Mouse (Mus musculus): ENCODE results near the gene Opcml. TPM values are rescaled to one million over a fixed set of nuclear protein-coding genes. Genes with fewer than 3 reads are reported as not detected.

Gene Opcml
- total and polyA plus RNA-seq, 3 experiments, result 0.82 TPM; not detected in 2

GRCm38 (mm10) chr9:28578730-28579129 lies 788.2 kb downstream of the Opcml start:
- no peak for TF ChIP-seq CTCF (IDR thresholded peaks at IDR 0.05; ENCODE audit: low read depth, low read length)
- no peak for TF ChIP-seq POLR2AphosphoS5 (IDR thresholded peaks at IDR 0.05; ENCODE audit: insufficient replicate concordance, low read depth, low read length)
- TF ChIP-seq GATA1 (IDR thresholded peaks at IDR 0.05; ENCODE audit: borderline replicate concordance, low read length), result no peak
- TF ChIP-seq GATA2 (IDR thresholded peaks at IDR 0.05; ENCODE audit: borderline replicate concordance, low read depth, low read length), result no peak
- no peak for TF ChIP-seq TAL1 (conservative IDR thresholded peaks at IDR 0.05; ENCODE audit: low read depth, low read length)
- H3K9me3 ChIP-seq (replicated peaks), result no peaks in the 10 kb centered on the region
- H3K27me3 ChIP-seq (ENCODE audit: insufficient read depth, low read length), result no peaks in the 10 kb centered on the region
- H3K4me3 ChIP-seq (ENCODE audit: low read depth, low read length), result no peak overlapping the region
- no peaks in the 10 kb centered on the region for H3K36me3 ChIP-seq (replicated peaks)
- DNase-seq (ENCODE audit: low spot score), result no peak
- H3K4me1 ChIP-seq (ENCODE audit: insufficient read depth, low read depth, low read length), result no peaks in the 10 kb centered on the region
- no peak for ATAC-seq (ENCODE audit: extremely low read depth, insufficient number of reproducible peaks, low FRiP score, poor library complexity, severe bottlenecking)

DNA sequence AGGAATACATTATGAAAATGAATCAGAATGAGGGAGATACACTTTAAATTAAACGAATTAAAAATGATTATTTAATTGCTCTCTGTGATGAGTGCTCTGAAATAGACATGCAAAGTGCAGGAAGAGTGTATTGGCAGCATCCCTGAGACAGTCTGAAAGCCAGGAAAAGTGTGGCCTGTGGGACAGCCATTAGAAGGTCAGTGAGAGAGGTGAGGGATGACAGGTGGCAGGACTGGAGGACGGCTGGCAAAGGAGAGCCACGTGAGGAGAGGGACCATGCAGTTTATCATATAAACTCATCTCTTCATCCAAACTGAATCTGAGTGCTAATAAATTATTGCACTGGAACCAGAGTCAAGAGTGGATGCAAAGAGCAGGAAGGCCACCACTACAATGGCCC lies 796.7 kb downstream of the Opcml start:
- Histone ChIP-seq H3K4me3 (ENCODE audit: low read depth, low read length) (no peak overlapping the region), H3K36me3 (replicated peaks) (no peaks in the 10 kb centered on the region), H3K4me1 (ENCODE audit: insufficient read depth, low read depth, low read length) (no peaks in the 10 kb centered on the region), H3K27me3 (ENCODE audit: insufficient read depth, low read length) (no peaks in the 10 kb centered on the region), H3K9me3 (replicated peaks) (no peaks in the 10 kb centered on the region)
- TF ChIP-seq GATA1 (IDR thresholded peaks at IDR 0.05; ENCODE audit: borderline replicate concordance, low read length) (no peak), TAL1 (conservative IDR thresholded peaks at IDR 0.05; ENCODE audit: low read depth, low read length) (no peak), POLR2AphosphoS5 (IDR thresholded peaks at IDR 0.05; ENCODE audit: insufficient replicate concordance, low read depth, low read length) (no peak), CTCF (IDR thresholded peaks at IDR 0.05; ENCODE audit: low read depth, low read length) (no peak)
- no peak for ATAC-seq (ENCODE audit: extremely low read depth, insufficient number of reproducible peaks, low FRiP score, poor library complexity, severe bottlenecking)
- DNase-seq (ENCODE audit: low spot score), result no peak

DNA sequence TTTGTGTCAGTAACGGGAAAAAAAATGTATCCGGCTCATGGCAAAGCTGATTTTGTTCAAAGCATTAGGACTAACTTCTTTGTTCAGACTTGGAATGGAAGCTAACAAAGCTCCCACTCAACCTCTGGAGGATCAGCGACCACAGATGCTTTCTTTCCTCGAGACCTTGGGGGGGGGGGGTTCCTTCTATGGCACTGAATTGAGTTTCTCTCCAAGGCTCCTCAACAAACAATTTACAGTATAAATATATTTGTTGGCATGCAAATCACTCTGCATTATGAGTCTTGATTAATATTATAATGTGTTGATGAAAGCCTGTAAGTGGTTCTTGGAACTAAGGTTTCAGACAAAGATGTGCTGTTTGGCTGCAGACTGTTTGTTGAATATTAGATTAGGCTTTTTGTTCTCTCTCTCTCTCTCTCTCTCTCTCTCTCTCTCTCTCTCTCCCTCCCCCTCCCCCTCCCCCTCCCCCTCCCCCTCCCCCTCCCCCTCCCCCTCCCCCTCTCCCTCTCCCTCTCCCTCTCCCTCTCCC lies 797.3 kb downstream of the Opcml start:
- H3K27me3 ChIP-seq (ENCODE audit: insufficient read depth, low read length), result no peaks in the 10 kb centered on the region
- no peak for ATAC-seq (ENCODE audit: extremely low read depth, insufficient number of reproducible peaks, low FRiP score, poor library complexity, severe bottlenecking)
- no peaks in the 10 kb centered on the region for H3K4me1 ChIP-seq (ENCODE audit: insufficient read depth, low read depth, low read length)
- no peaks in the 10 kb centered on the region for H3K36me3 ChIP-seq (replicated peaks)
- H3K9me3 ChIP-seq (replicated peaks), result no peaks in the 10 kb centered on the region
- no peak for DNase-seq (ENCODE audit: low spot score)
- TF ChIP-seq TAL1 (conservative IDR thresholded peaks at IDR 0.05; ENCODE audit: low read depth, low read length) (no peak), GATA2 (IDR thresholded peaks at IDR 0.05; ENCODE audit: borderline replicate concordance, low read depth, low read length) (no peak), GATA1 (IDR thresholded peaks at IDR 0.05; ENCODE audit: borderline replicate concordance, low read length) (no peak), CTCF (IDR thresholded peaks at IDR 0.05; ENCODE audit: low read depth, low read length) (no peak), POLR2AphosphoS5 (IDR thresholded peaks at IDR 0.05; ENCODE audit: insufficient replicate concordance, low read depth, low read length) (no peak)
- H3K4me3 ChIP-seq (ENCODE audit: low read depth, low read length), result no peak overlapping the region

GRCm38 (mm10) chr9:28588488-28588887 lies 797.9 kb downstream of the Opcml start:
- DNase-seq (ENCODE audit: low spot score) (no peak), ATAC-seq (ENCODE audit: extremely low read depth, insufficient number of reproducible peaks, low FRiP score, poor library complexity, severe bottlenecking) (no peak)
- Histone ChIP-seq H3K4me1 (ENCODE audit: insufficient read depth, low read depth, low read length) (no peaks in the 10 kb centered on the region), H3K4me3 (ENCODE audit: low read depth, low read length) (no peak overlapping the region), H3K9me3 (replicated peaks) (no peaks in the 10 kb centered on the region), H3K36me3 (replicated peaks) (no peaks in the 10 kb centered on the region), H3K27me3 (ENCODE audit: insufficient read depth, low read length) (no peaks in the 10 kb centered on the region)
- no peak for TF ChIP-seq POLR2AphosphoS5 (IDR thresholded peaks at IDR 0.05; ENCODE audit: insufficient replicate concordance, low read depth, low read length)
- TF ChIP-seq GATA2 (IDR thresholded peaks at IDR 0.05; ENCODE audit: borderline replicate concordance, low read depth, low read length), result no peak
- no peak for TF ChIP-seq TAL1 (conservative IDR thresholded peaks at IDR 0.05; ENCODE audit: low read depth, low read length)
- TF ChIP-seq CTCF (IDR thresholded peaks at IDR 0.05; ENCODE audit: low read depth, low read length), result no peak
- no peak for TF ChIP-seq GATA1 (IDR thresholded peaks at IDR 0.05; ENCODE audit: borderline replicate concordance, low read length)

GRCm38 (mm10) chr9:28592208-28592607 lies 801.6 kb downstream of the Opcml start:
- TF ChIP-seq POLR2AphosphoS5 (IDR thresholded peaks at IDR 0.05; ENCODE audit: insufficient replicate concordance, low read depth, low read length), result no peak
- no peak for TF ChIP-seq TAL1 (conservative IDR thresholded peaks at IDR 0.05; ENCODE audit: low read depth, low read length)
- no peak for TF ChIP-seq GATA2 (IDR thresholded peaks at IDR 0.05; ENCODE audit: borderline replicate concordance, low read depth, low read length)
- no peak for TF ChIP-seq GATA1 (IDR thresholded peaks at IDR 0.05; ENCODE audit: borderline replicate concordance, low read length)
- no peak for TF ChIP-seq CTCF (IDR thresholded peaks at IDR 0.05; ENCODE audit: low read depth, low read length)
- no peak for DNase-seq (ENCODE audit: low spot score)
- Histone ChIP-seq H3K4me1 (ENCODE audit: insufficient read depth, low read depth, low read length) (no peaks in the 10 kb centered on the region), H3K4me3 (ENCODE audit: low read depth, low read length) (no peak overlapping the region), H3K27me3 (ENCODE audit: insufficient read depth, low read length) (no peaks in the 10 kb centered on the region), H3K9me3 (replicated peaks) (no peaks in the 10 kb centered on the region), H3K36me3 (replicated peaks) (no peaks in the 10 kb centered on the region)
- no peak for ATAC-seq (ENCODE audit: extremely low read depth, insufficient number of reproducible peaks, low FRiP score, poor library complexity, severe bottlenecking)

- H3K27me3 ChIP-seq (ENCODE audit: insufficient read depth, low read length), result no peaks in the 10 kb centered on the region
- H3K9me3 ChIP-seq (replicated peaks), result no peaks in the 10 kb centered on the region
- no peak overlapping the region for H3K4me3 ChIP-seq (ENCODE audit: low read depth, low read length)
- H3K4me1 ChIP-seq (ENCODE audit: insufficient read depth, low read depth, low read length), result no peaks in the 10 kb centered on the region
- ATAC-seq (ENCODE audit: extremely low read depth, insufficient number of reproducible peaks, low FRiP score, poor library complexity, severe bottlenecking) (no peak), DNase-seq (ENCODE audit: low spot score) (no peak)
- TF ChIP-seq GATA1 (IDR thresholded peaks at IDR 0.05; ENCODE audit: borderline replicate concordance, low read length) (no peak), TAL1 (conservative IDR thresholded peaks at IDR 0.05; ENCODE audit: low read depth, low read length) (no peak), POLR2AphosphoS5 (IDR thresholded peaks at IDR 0.05; ENCODE audit: insufficient replicate concordance, low read depth, low read length) (no peak), CTCF (IDR thresholded peaks at IDR 0.05; ENCODE audit: low read depth, low read length) (no peak), GATA2 (IDR thresholded peaks at IDR 0.05; ENCODE audit: borderline replicate concordance, low read depth, low read length) (no peak)
- H3K36me3 ChIP-seq (replicated peaks), result no peaks in the 10 kb centered on the region
Observed at GRCm38 (mm10) chr9:28595062-28595461, 804.5 kb downstream of the Opcml start.

All from G1E (cell line).